Mouse (Mus musculus) hindbrain, embryonic 13.5 days (tissue): ENCODE results near the gene Ell2. TPM values are rescaled to one million over a fixed set of nuclear protein-coding genes. Genes with fewer than 3 reads are reported as not detected.

ENCODE experiments used
- ATAC-seq: fragments of 200-750 bp; cut with Nextera tagmentation; 2 replicates; pipeline ENCODE4 v1.8.0; 2017; ENCODE audit warnings: moderate TSS enrichment; ENCODE audit not compliant: low FRiP score
- H3K27ac ChIP-seq: fragments of 300-500 bp; sonication (generic); 2 replicates; pipeline ENCODE4 v1.5.1; 2015; ENCODE audit warnings: inconsistent platforms, mild to moderate bottlenecking, moderate library complexity
- H3K27me3 ChIP-seq: fragments of 300-500 bp; sonication (generic); 2 replicates; pipeline ENCODE4 v1.6.1; 2015; ENCODE audit warnings: mild to moderate bottlenecking, inconsistent platforms
- H3K36me3 ChIP-seq: fragments of 300-500 bp; sonication (generic); 2 replicates; pipeline ENCODE4 v1.6.1; 2015; ENCODE audit warnings: mild to moderate bottlenecking, inconsistent platforms
- H3K4me1 ChIP-seq: fragments of 300-500 bp; sonication (generic); replicated peaks from 2 replicates; pipeline ENCODE4 v1.6.1; 2015; ENCODE audit warnings: inconsistent platforms
- H3K4me2 ChIP-seq: fragments of 300-500 bp; sonication (generic); 2 replicates; pipeline ENCODE4 v1.6.1; 2015; ENCODE audit warnings: inconsistent platforms, mild to moderate bottlenecking, moderate library complexity
- H3K4me3 ChIP-seq: fragments of 300-500 bp; sonication (generic); 2 replicates; pipeline ENCODE4 v1.5.1; 2015; ENCODE audit warnings: mild to moderate bottlenecking, inconsistent platforms
- H3K9ac ChIP-seq: fragments of 300-500 bp; sonication (generic); 2 replicates; pipeline ENCODE4 v1.6.1; 2015; ENCODE audit warnings: mild to moderate bottlenecking, inconsistent platforms
- H3K9me3 ChIP-seq: fragments of 300-500 bp; sonication (generic); 2 replicates; pipeline ENCODE4 v1.6.1; 2016; ENCODE audit warnings: inconsistent platforms
- WGBS: fragments of 180-500 bp; shearing (Covaris S2); methylation state at CpG from one replicate; pipeline ENCODE4 v1.1.7; 2015; 5-methylcytosine and 5-hydroxymethylcytosine counted together
- polyA plus RNA-seq: library from polyadenylated mRNA; unstranded; fragments of >200 nt; fragmentation: Nextera tagmentation; extraction: Ambion mirVana; gene quantifications from 2 replicates; pipeline ENCODE4 v1.2.1, GENCODE M21; 2015

Gene Ell2
- polyA plus RNA-seq, 1 experiment from 2014 or later, result 2.3 TPM

GRCm38 (mm10) chr13:75798413-75799302 is 92.1 kb downstream of the Ell2 start:
- Histone ChIP-seq H3K4me2 (no peak overlapping the region), H3K9ac (no peak overlapping the region), H3K27me3 (no peaks in the 10 kb centered on the region), H3K9me3 (no peaks in the 10 kb centered on the region), H3K4me3 (no peak overlapping the region), H3K4me1 (peaks cover 4% of the 10 kb centered on the region; the same call in 1 of the 2 replicates), H3K27ac (no peak overlapping the region), H3K36me3 (no peaks in the 10 kb centered on the region)
- ATAC-seq, result no peak
- 72% methylated on average over 7 of the region's 7 CpGs for WGBS

GRCm38 (mm10) chr13:75799421-75799820 is 92.9 kb downstream of the Ell2 start:
- Histone ChIP-seq H3K4me1 (peaks cover 4% of the 10 kb centered on the region; the same call in 1 of the 2 replicates), H3K9me3 (no peaks in the 10 kb centered on the region), H3K4me3 (no peak overlapping the region), H3K36me3 (no peaks in the 10 kb centered on the region), H3K9ac (no peak overlapping the region), H3K27ac (no peak overlapping the region), H3K27me3 (no peaks in the 10 kb centered on the region), H3K4me2 (no peak overlapping the region)
- no peak for ATAC-seq
- WGBS, result 93% methylated on average over 3 of the region's 3 CpGs

GRCm38 (mm10) chr13:75807969-75808368 is 101.4 kb downstream of the Ell2 start:
- ATAC-seq, result no peak
- H3K9ac ChIP-seq, result no peak overlapping the region
- no peaks in the 10 kb centered on the region for H3K9me3 ChIP-seq
- no peak overlapping the region for H3K4me3 ChIP-seq
- H3K36me3 ChIP-seq, result no peaks in the 10 kb centered on the region
- no peaks in the 10 kb centered on the region for H3K4me1 ChIP-seq
- no peak overlapping the region for H3K4me2 ChIP-seq
- no peaks in the 10 kb centered on the region for H3K27me3 ChIP-seq
- WGBS, result 80% methylated on average over 1 of the region's 1 CpGs
- H3K27ac ChIP-seq, result no peak overlapping the region

- Histone ChIP-seq H3K9ac (no peak overlapping the region), H3K9me3 (no peaks in the 10 kb centered on the region), H3K27me3 (no peaks in the 10 kb centered on the region), H3K36me3 (no peaks in the 10 kb centered on the region), H3K4me2 (no peak overlapping the region), H3K4me3 (no peak overlapping the region), H3K27ac (no peak overlapping the region), H3K4me1 (no peaks in the 10 kb centered on the region)
- 94% methylated on average over 1 of the region's 1 CpGs for WGBS
- ATAC-seq, result no peak
These were observed 103.4 kb downstream of the Ell2 start for GRCm38 (mm10) chr13:75809957-75810356.

DNA sequence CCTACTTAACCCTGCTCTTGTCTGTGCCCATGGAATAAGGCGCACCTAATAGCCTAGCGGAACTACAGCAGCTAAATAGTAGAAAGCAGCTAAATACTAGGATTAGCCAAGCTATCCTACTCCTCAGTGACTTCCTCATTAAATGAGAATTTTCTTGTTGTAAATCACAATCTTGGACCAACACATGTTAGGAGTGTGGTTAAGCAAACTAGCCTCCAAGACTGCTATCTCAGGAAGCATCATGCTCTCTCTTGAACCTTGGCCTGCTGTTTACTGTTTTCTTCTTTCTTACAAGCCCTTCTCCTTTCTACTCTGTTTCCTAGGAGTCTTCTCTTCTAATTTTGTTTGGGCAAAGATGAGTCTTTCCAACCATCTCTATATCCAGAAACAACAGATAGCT is 110.6 kb downstream of the Ell2 start:
- Histone ChIP-seq H3K4me3 (no peak overlapping the region), H3K4me1 (no peaks in the 10 kb centered on the region), H3K27me3 (no peaks in the 10 kb centered on the region), H3K9ac (no peak overlapping the region), H3K36me3 (no peaks in the 10 kb centered on the region), H3K4me2 (no peak overlapping the region), H3K9me3 (no peaks in the 10 kb centered on the region), H3K27ac (no peak overlapping the region)
- no peak for ATAC-seq
- 95% methylated on average over 2 of the region's 2 CpGs for WGBS

GRCm38 (mm10) chr13:75818486-75818885 is 111.9 kb downstream of the Ell2 start:
- no peaks in the 10 kb centered on the region for H3K36me3 ChIP-seq
- no peak overlapping the region for H3K4me3 ChIP-seq
- no peaks in the 10 kb centered on the region for H3K9me3 ChIP-seq
- no peak overlapping the region for H3K4me2 ChIP-seq
- WGBS, result 53% methylated on average over 3 of the region's 3 CpGs
- H3K9ac ChIP-seq, result no peak overlapping the region
- no peaks in the 10 kb centered on the region for H3K4me1 ChIP-seq
- no peaks in the 10 kb centered on the region for H3K27me3 ChIP-seq
- no peak overlapping the region for H3K27ac ChIP-seq
- no peak for ATAC-seq

DNA sequence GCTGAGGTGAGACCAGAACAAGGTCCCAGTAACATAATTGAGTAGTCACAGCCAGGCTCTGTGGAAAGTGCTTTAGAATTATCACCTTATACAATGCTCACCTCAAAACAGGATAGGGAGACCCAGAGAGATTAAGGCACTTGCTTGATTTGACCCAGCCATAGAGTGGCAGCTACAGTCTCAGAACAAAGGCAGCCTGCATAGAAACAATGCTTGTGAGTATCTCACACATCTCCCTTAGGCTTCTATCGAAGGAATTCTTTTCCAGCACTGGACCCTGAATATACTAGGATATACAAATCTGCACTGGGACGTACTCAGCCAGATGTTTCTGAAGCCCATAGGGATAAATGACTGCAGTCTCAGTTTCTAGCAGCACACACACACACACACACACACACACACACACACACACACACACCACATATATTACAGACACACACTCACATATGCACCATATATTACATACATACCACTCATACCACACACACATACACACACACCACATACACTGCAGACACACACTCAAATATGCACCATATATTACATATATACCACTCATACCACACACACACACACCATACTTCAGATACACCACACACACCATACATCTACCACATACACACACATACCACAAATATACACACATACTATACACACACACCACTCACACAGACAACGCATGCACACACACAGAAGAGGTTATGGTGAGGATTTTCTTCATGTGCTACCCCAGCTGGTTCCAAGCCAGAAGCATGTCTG is 112.6 kb downstream of the Ell2 start:
- WGBS, result 87% methylated on average over 3 of the region's 3 CpGs
- no peaks in the 10 kb centered on the region for H3K27me3 ChIP-seq
- no peak overlapping the region for H3K4me3 ChIP-seq
- H3K36me3 ChIP-seq, result no peaks in the 10 kb centered on the region
- no peak overlapping the region for H3K27ac ChIP-seq
- H3K9ac ChIP-seq, result no peak overlapping the region
- no peaks in the 10 kb centered on the region for H3K4me1 ChIP-seq
- ATAC-seq, result no peak
- no peaks in the 10 kb centered on the region for H3K9me3 ChIP-seq
- H3K4me2 ChIP-seq, result no peak overlapping the region

DNA sequence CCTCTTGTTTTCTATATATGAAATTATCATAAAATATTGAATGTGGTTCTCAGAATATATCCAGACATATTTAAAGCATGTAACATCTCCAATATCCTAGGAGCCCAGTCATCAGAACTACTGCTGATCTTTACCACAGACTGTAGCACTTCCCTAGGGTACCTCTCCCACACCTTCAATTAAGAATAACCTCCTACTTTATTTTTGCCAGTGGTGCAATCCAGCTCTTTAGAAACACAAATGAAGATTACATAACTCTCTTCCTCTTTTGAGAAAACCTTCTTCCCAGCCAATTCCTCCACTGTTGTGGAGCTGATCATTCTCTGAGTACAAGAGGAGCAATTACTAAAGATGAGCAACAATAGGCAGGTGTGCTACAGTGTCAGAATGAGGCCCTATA is 113.3 kb downstream of the Ell2 start:
- ATAC-seq, result no peak
- no peak overlapping the region for H3K27ac ChIP-seq
- H3K36me3 ChIP-seq, result no peaks in the 10 kb centered on the region
- H3K27me3 ChIP-seq, result no peaks in the 10 kb centered on the region
- H3K4me1 ChIP-seq, result no peaks in the 10 kb centered on the region
- no peak overlapping the region for H3K9ac ChIP-seq
- H3K9me3 ChIP-seq, result no peaks in the 10 kb centered on the region
- no peak overlapping the region for H3K4me2 ChIP-seq
- no peak overlapping the region for H3K4me3 ChIP-seq

Other genes starting within 250 kb of the Ell2 start
- gene Glrx, start 133.1 kb downstream of the Ell2 start, polyA plus RNA-seq, result 50.0 and 50.4 TPM in 2 replicates
- gene Rhobtb3, start 237.2 kb downstream of the Ell2 start, polyA plus RNA-seq, result 23.7 and 25.7 TPM in 2 replicates